Mouse (Mus musculus): ENCODE data around the gene Camkv. TPM values are rescaled to one million over a fixed set of nuclear protein-coding genes. Genes with fewer than 3 reads are reported as not detected.
A peak's percentile ranks its signal among the peaks of the same experiment; 100 is the strongest.

The Camkv gene
- polyA plus RNA-seq, 1 experiment from 2014 or later: 67.3 TPM

DNA sequence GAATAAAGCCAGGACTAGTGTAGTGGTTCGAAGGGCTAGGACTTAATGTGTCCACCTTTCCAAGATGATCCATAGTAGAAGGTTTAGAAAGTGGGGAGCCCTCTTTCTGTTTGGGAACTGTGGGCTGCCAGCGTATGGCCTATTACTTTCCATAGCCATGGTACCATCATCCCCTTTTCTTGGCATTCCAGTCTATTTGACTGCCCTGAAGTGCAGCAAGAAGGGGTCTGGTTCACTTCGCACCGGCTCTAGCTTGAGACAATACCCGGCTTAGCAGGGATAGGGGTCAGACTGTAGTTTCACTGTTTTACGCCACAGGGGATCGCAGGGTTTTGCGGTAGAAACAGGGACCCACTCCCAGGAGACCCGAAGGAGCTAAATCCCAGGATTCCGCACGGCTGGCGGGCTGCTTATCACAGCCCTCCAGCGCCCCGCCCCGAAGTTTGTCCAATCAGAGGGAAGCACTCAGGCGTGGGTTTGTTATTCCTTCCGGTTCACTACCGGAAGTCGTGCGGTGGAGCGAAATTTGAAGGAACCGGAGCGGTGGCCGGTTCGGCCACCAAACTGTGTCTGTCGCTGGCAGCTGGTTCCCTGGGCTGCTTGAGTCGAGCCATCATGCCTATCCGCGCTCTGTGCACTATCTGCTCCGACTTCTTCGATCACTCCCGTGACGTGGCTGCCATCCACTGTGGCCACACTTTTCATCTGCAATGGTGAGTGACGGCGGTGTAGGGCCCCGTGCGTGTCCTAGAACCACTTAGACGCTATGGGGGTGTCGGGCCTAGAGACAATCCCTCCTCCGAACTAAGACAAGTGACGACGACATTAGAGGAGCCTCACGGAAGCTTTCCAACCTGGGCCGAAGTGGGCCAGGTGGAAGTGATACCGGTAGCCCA lies 15.2 kb downstream of the Camkv start:
- peak; percentile 94 for ATAC-seq (replicated peaks)
- 14% methylated on average over 45 of the region's 45 CpGs for WGBS
- no peaks in the 10 kb centered on the region for H3K27me3 ChIP-seq (replicated peaks)
- H3K9ac ChIP-seq: peak overlapping the region; percentile 61
- no peaks in the 10 kb centered on the region for H3K36me3 ChIP-seq (replicated peaks)
- peak overlapping the region; percentile 71 for H3K4me3 ChIP-seq
- H3K4me1 ChIP-seq: peaks cover 15% of the 10 kb centered on the region
- no peaks in the 10 kb centered on the region for H3K9me3 ChIP-seq
- peak overlapping the region; percentile 91 for H3K4me2 ChIP-seq
- peak overlapping the region; percentile 83 for H3K27ac ChIP-seq

DNA sequence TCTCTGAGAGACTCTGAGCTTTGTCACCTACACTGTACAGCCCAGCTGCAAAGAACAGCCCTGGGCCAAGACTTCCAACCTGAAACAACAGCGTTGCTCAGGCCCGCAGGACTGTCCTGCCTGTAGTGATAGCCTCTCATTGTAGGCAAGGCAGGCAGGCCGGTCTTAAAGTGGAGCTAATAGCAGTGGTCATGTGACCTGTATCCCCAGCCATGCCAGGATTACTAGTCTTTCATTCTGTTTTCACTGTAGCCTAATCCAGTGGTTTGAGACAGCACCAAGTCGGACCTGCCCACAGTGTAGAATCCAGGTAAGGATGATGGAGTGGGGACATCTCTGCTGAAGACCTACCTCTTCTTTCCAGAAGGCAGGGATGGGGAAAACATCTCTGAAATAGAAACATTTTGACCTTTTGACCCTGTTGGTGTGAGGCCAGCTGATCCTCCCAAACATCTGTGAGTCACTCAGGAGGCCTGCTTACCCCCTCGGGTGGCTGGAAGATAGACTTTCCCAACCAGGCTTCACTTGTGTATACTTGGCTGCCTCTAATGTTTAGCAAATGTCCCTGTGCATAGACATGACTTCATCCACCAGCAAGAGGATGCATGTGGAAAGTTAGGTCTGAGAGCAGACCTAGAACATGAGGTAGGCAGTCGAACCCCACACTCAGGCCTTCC lies 20.3 kb downstream of the Camkv start:
- H3K27ac ChIP-seq: no peak overlapping the region
- no peak overlapping the region for H3K4me2 ChIP-seq
- no peak overlapping the region for H3K4me3 ChIP-seq
- no peaks in the 10 kb centered on the region for H3K36me3 ChIP-seq (replicated peaks)
- H3K9me3 ChIP-seq: no peaks in the 10 kb centered on the region
- no peak overlapping the region for H3K9ac ChIP-seq
- no peak for ATAC-seq (replicated peaks)
- H3K4me1 ChIP-seq: peaks cover 21% of the 10 kb centered on the region
- no peaks in the 10 kb centered on the region for H3K27me3 ChIP-seq (replicated peaks)
- 82% methylated on average over 6 of the region's 6 CpGs for WGBS

- WGBS: 19% methylated on average over 6 of the region's 6 CpGs
- Histone ChIP-seq H3K27ac (0 out of 2 replicates have a peak overlapping the region, but pooled peaks have one; percentile 38), H3K27me3 (replicated peaks) (no peaks in the 10 kb centered on the region)
Observed at GRCm38 (mm10) chr9:107957141-107957540, 21.7 kb downstream of the Camkv start.

GRCm38 (mm10) chr9:107959896-107960295 lies 24.4 kb downstream of the Camkv start:
- Histone ChIP-seq H3K27me3 (replicated peaks) (no peaks in the 10 kb centered on the region), H3K4me1 (peaks cover 28% of the 10 kb centered on the region), H3K9ac (no peak overlapping the region), H3K4me3 (no peak overlapping the region), H3K9me3 (no peaks in the 10 kb centered on the region), H3K36me3 (replicated peaks) (no peaks in the 10 kb centered on the region), H3K27ac (peak overlapping the region; percentile 87), H3K4me2 (no peak overlapping the region)
- ATAC-seq (replicated peaks): no peak; the same call in 1 of the 2 replicates
- WGBS: 47% methylated on average over 6 of the region's 6 CpGs

More at GRCm38 (mm10) chr9:107957141-107957540, 21.7 kb downstream of the Camkv start:
- Histone ChIP-seq H3K9me3 (no peaks in the 10 kb centered on the region), H3K4me1 (peaks cover 24% of the 10 kb centered on the region), H3K4me3 (no peak overlapping the region), H3K4me2 (no peak overlapping the region), H3K9ac (no peak overlapping the region), H3K36me3 (replicated peaks) (no peaks in the 10 kb centered on the region)
- ATAC-seq (replicated peaks): no peak

DNA sequence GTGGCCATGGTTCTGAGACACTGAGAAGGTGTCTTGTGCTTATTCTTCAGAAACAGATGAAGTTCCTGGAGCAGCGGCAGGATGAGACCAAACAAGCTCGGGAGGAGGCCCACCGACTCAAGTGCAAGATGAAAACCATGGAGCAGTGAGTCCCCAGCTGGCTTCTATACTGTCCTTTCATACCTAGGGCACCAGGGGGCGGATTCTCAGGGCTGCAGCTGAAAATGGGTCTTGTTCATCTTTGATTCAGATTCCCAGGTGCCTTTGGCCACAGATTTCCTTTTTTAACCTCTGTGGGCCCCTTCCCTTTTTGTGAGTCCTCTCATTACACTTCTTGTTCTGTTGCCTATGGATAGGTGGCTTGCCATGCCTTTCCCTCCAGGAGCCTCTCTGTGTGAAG lies 25.5 kb downstream of the Camkv start:
- Histone ChIP-seq H3K36me3 (replicated peaks) (no peaks in the 10 kb centered on the region), H3K9me3 (no peaks in the 10 kb centered on the region), H3K4me3 (no peak overlapping the region), H3K27ac (peak overlapping the region; percentile 87), H3K4me1 (peaks cover 28% of the 10 kb centered on the region), H3K27me3 (replicated peaks) (no peaks in the 10 kb centered on the region), H3K4me2 (peak overlapping the region; percentile 37), H3K9ac (0 out of 2 replicates have a peak overlapping the region, but pooled peaks have one; percentile 2)
- 71% methylated on average over 4 of the region's 4 CpGs for WGBS
- ATAC-seq (replicated peaks): no peak

DNA sequence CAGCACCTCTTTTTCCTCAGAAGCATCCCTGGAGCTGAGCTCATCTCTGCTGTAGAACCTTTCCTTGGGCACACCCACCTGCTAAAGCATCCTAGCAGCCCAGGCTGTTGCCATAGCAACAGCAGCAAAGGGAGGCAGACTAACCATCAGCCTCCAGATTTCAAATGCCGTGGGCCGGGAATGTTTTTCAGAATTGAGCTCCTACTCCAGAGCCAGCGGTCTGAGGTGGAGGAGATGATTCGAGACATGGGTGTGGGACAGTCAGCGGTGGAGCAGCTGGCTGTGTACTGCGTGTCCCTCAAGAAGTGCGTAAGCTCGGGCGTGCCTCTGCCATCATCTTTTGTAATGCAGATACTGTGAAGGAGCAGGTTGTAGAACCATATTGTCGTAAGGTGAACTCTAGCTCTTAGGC lies 25.9 kb downstream of the Camkv start:
- no peaks in the 10 kb centered on the region for H3K36me3 ChIP-seq (replicated peaks)
- 0 out of 2 replicates have a peak overlapping the region, but pooled peaks have one; percentile 2 for H3K9ac ChIP-seq
- peak overlapping the region; percentile 87 for H3K27ac ChIP-seq
- H3K4me1 ChIP-seq: peaks cover 28% of the 10 kb centered on the region
- peak overlapping the region; percentile 13; the same call in 1 of the 2 replicates for H3K4me3 ChIP-seq
- peak; percentile 77 for ATAC-seq (replicated peaks)
- WGBS: 60% methylated on average over 10 of the region's 10 CpGs
- H3K27me3 ChIP-seq (replicated peaks): no peaks in the 10 kb centered on the region
- H3K9me3 ChIP-seq: no peaks in the 10 kb centered on the region
- H3K4me2 ChIP-seq: peak overlapping the region; percentile 37

- no peaks in the 10 kb centered on the region for H3K9me3 ChIP-seq
- no peaks in the 10 kb centered on the region for H3K27me3 ChIP-seq (replicated peaks)
- 32% methylated on average over 5 of the region's 5 CpGs for WGBS
Observed at GRCm38 (mm10) chr9:107961881-107962280, 26.4 kb downstream of the Camkv start.

DNA sequence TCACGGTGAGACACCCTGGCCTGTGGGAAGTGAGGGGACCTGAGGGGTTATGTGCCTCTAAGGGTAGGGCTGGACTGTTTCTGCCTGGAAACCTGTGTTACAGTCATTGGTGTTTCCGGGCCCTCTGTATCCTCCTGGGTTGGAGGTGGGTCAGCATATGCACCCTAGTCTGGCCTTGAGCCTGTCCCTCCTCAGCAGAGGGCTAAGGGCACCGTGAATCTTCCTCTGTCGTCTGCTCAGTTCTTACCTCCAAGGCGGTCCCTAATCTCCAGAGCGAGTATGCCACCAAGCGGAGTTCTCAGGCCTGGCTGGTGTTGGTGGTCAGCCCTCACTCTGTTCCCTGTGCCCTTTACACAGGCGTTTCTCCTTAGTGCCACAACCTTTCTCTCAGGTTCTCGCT lies 27.4 kb downstream of the Camkv start:
- Histone ChIP-seq H3K9ac (no peak overlapping the region), H3K4me1 (peaks cover 28% of the 10 kb centered on the region), H3K9me3 (no peaks in the 10 kb centered on the region), H3K27ac (no peak overlapping the region), H3K27me3 (replicated peaks) (no peaks in the 10 kb centered on the region), H3K4me2 (no peak overlapping the region), H3K4me3 (no peak overlapping the region), H3K36me3 (replicated peaks) (no peaks in the 10 kb centered on the region)
- ATAC-seq (replicated peaks): no peak
- 90% methylated on average over 9 of the region's 9 CpGs for WGBS

More at GRCm38 (mm10) chr9:107961881-107962280, 26.4 kb downstream of the Camkv start:
- peak; percentile 46 for ATAC-seq (replicated peaks)
- Histone ChIP-seq H3K4me3 (peak overlapping the region; percentile 13; the same call in 1 of the 2 replicates), H3K4me2 (peak overlapping the region; percentile 37), H3K9ac (0 out of 2 replicates have a peak overlapping the region, but pooled peaks have one; percentile 2), H3K36me3 (replicated peaks) (no peaks in the 10 kb centered on the region), H3K4me1 (peaks cover 28% of the 10 kb centered on the region), H3K27ac (peak overlapping the region; percentile 87)

- no peaks in the 10 kb centered on the region for H3K36me3 ChIP-seq (replicated peaks)
- ATAC-seq (replicated peaks): no peak; the same call in 1 of the 2 replicates
- no peaks in the 10 kb centered on the region for H3K27me3 ChIP-seq (replicated peaks)
- no peak overlapping the region for H3K4me3 ChIP-seq
- H3K9ac ChIP-seq: no peak overlapping the region
- peaks cover 28% of the 10 kb centered on the region for H3K4me1 ChIP-seq
- no peaks in the 10 kb centered on the region for H3K9me3 ChIP-seq
- 25% methylated on average over 5 of the region's 5 CpGs for WGBS
- no peak overlapping the region for H3K27ac ChIP-seq
- H3K4me2 ChIP-seq: no peak overlapping the region
Observed at GRCm38 (mm10) chr9:107963700-107964099, 28.2 kb downstream of the Camkv start.

GRCm38 (mm10) chr9:107964681-107965080 lies 29.2 kb downstream of the Camkv start:
- WGBS: 95% methylated on average over 9 of the region's 9 CpGs
- Histone ChIP-seq H3K9me3 (no peaks in the 10 kb centered on the region), H3K4me3 (no peak overlapping the region), H3K9ac (no peak overlapping the region), H3K36me3 (replicated peaks) (no peaks in the 10 kb centered on the region), H3K27me3 (replicated peaks) (no peaks in the 10 kb centered on the region), H3K4me2 (no peak overlapping the region), H3K27ac (no peak overlapping the region), H3K4me1 (peaks cover 28% of the 10 kb centered on the region)
- ATAC-seq (replicated peaks): no peak

DNA sequence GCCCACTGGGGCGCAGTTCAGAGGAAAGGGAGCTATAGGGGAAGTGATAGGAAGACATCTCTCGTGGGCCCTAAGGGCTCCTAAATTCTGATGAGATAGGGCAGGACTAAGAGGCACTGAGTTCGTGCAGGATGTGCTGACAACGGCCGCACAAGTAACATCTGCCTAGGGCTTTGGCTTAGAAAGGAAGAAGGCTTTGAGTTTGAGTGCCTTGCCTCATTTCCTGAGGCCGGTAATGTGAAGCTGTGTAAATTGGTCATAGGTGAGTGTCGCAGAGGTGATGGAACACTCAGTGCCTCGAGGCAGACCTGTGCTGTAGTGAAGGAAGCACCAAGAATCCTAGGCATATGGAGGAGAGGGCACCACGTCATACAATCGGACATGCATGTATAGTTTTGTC lies 31.2 kb downstream of the Camkv start:
- H3K36me3 ChIP-seq (replicated peaks): no peaks in the 10 kb centered on the region
- no peaks in the 10 kb centered on the region for H3K27me3 ChIP-seq (replicated peaks)
- ATAC-seq (replicated peaks): no peak
- WGBS: 90% methylated on average over 10 of the region's 10 CpGs
- H3K9me3 ChIP-seq: no peaks in the 10 kb centered on the region
- no peak overlapping the region for H3K4me3 ChIP-seq
- no peak overlapping the region for H3K9ac ChIP-seq
- H3K27ac ChIP-seq: no peak overlapping the region
- peaks cover 9% of the 10 kb centered on the region for H3K4me1 ChIP-seq
- no peak overlapping the region for H3K4me2 ChIP-seq

- no peaks in the 10 kb centered on the region for H3K36me3 ChIP-seq (replicated peaks)
- no peaks in the 10 kb centered on the region for H3K9me3 ChIP-seq
- 83% methylated on average over 6 of the region's 6 CpGs for WGBS
- no peak overlapping the region for H3K27ac ChIP-seq
- ATAC-seq (replicated peaks): no peak
- H3K4me2 ChIP-seq: no peak overlapping the region
- no peaks in the 10 kb centered on the region for H3K27me3 ChIP-seq (replicated peaks)
- no peak overlapping the region for H3K9ac ChIP-seq
- H3K4me3 ChIP-seq: no peak overlapping the region
- H3K4me1 ChIP-seq: peaks cover under 1% of the 10 kb centered on the region
Observed at GRCm38 (mm10) chr9:107967437-107967836, 32.0 kb downstream of the Camkv start.

All from midbrain, embryonic 15.5 days (tissue).